22 mouse cellular contexts compared by ENCODE assay signal in the genomic region with DNA sequence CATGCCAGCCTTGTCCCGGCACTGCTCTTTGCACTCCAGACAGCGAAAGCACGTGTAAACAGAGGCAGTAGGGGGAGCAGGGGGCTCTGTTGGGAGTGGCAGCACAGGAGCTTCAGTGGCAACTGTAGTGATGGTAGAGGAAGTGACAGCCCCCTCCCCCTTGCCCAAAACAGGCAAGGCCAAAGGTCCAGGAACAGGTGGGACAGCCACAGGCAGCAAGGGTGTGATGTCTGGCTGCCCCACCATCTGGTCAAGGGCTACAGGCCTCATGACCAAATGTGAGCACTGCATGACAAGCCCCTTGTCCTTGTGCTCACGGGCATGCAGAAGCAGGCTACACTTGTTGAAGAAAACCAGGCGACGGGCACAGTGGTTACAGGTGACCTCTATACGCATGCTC.
"Had no signal": no experiment of that assay in that cellular context is flagged by ENCODE, and none has a peak within 500 bp of the region (broad histone marks: within the 10 kb centered on the region; RNA-seq: fewer than 3 reads in every experiment).

No protein-coding gene starts in this region.

- DNase-seq: gastrocnemius, adult 2 months; gastrocnemius, postnatal 10 days; gastrocnemius, postnatal 25 days; heart, adult 2 months; heart, postnatal 10 days; heart, postnatal 4 days; kidney, adult 18-20 months; kidney, adult 8-10 months; kidney, postnatal 10 days; kidney, postnatal 4 days; layer of hippocampus, postnatal 36 days; left cerebral cortex, postnatal 4 days; liver, embryonic 13.5 days had no signal

- H3K4me3 ChIP-seq: gastrocnemius, adult 2 months; heart, adult 2 months; heart, embryonic 12.5 days; hindbrain, embryonic 10.5 days; hindbrain, embryonic 12.5 days; intestine, embryonic 15.5 days; layer of hippocampus, adult 2 months; limb, embryonic 13.5 days; limb, embryonic 15.5 days; liver, embryonic 13.5 days; liver, embryonic 15.5 days had no signal

- H3K27me3 ChIP-seq: heart, embryonic 12.5 days; hindbrain, embryonic 12.5 days; intestine, embryonic 15.5 days; limb, embryonic 13.5 days; limb, embryonic 15.5 days; liver, embryonic 13.5 days; liver, embryonic 15.5 days had no signal

- H3K27ac ChIP-seq: gastrocnemius, adult 2 months; heart, adult 2 months; hindbrain, embryonic 10.5 days; hindbrain, embryonic 12.5 days; hindbrain, embryonic 14.5 days; intestine, embryonic 15.5 days; layer of hippocampus, adult 2 months; limb, embryonic 13.5 days; limb, embryonic 15.5 days; liver, embryonic 13.5 days; liver, embryonic 15.5 days had no signal

- H3K9me3 ChIP-seq: heart, embryonic 12.5 days; hindbrain, embryonic 10.5 days; hindbrain, embryonic 12.5 days; intestine, embryonic 15.5 days; limb, embryonic 13.5 days; limb, embryonic 15.5 days; liver, embryonic 13.5 days; liver, embryonic 15.5 days had no signal
